Mouse (Mus musculus) forebrain, embryonic 10.5 days (tissue): Measurements from ENCODE around the gene 2200002J24Rik. TPM values are rescaled to one million over a fixed set of nuclear protein-coding genes. Genes with fewer than 3 reads are reported as not detected.
A peak's percentile ranks its signal among the peaks of the same experiment; 100 is the strongest.

Experiments used
- DNase-seq: peaks from one replicate; pipeline ENCODE4 v3.0.0-alpha.2; 2017; ENCODE audit warnings: low spot score; ENCODE audit errors: extremely low spot score
- H3K27ac ChIP-seq: fragments of 300-500 bp; sonication (generic); 2 replicates; pipeline ENCODE4 v1.5.1; 2016; ENCODE audit warnings: mild to moderate bottlenecking
- H3K27me3 ChIP-seq: fragments of 300-500 bp; sonication (generic); 2 replicates; pipeline ENCODE4 v1.6.1; 2016; ENCODE audit warnings: mild to moderate bottlenecking; ENCODE audit not compliant: poor library complexity, severe bottlenecking
- H3K36me3 ChIP-seq: fragments of 300-500 bp; sonication (generic); replicated peaks from 2 replicates; pipeline ENCODE4 v1.6.1; 2016; ENCODE audit warnings: mild to moderate bottlenecking, moderate library complexity
- H3K4me1 ChIP-seq: fragments of 300-500 bp; sonication (generic); 2 replicates; pipeline ENCODE4 v1.6.1; 2016
- H3K4me3 ChIP-seq: fragments of 300-500 bp; sonication (generic); 2 replicates; pipeline ENCODE4 v1.5.1; 2016; ENCODE audit warnings: mild to moderate bottlenecking, moderate library complexity
- H3K9me3 ChIP-seq: fragments of 300-500 bp; sonication (generic); 2 replicates; pipeline ENCODE4 v1.6.1; 2016; ENCODE audit warnings: mild to moderate bottlenecking, moderate library complexity
- WGBS: fragments of 180-500 bp; shearing (Covaris S2); methylation state at CpG from one replicate; pipeline ENCODE4 v1.1.7; 2016; 5-methylcytosine and 5-hydroxymethylcytosine counted together
- polyA plus RNA-seq: library from polyadenylated mRNA; unstranded; fragments of >200 nt; fragmentation: Nextera tagmentation; extraction: Ambion mirVana; gene quantifications from 2 replicates; pipeline ENCODE4 v1.2.1, GENCODE M21; 2016

Gene 2200002J24Rik
- polyA plus RNA-seq, result not detected in 2 replicates

DNA sequence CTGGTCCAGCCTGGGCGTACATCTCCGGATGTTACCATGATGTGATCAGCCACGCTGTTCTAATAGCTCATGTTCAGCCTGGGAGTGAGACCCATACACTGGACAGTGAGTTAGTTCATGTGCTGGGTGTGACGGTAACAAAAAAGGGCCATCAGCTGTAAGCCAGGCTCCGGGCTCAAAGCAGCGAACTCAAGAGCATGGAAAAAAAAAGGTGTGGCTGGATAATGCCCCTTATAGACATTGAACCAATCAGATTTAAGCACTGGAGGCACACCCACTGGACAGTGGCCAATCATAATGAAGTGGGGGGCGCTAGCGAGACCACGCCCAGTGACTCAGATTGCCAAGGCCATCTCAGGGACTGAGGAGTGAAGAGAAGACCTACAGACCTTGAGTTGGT lies at the start of gene 2200002J24Rik:
TSS of gene 2200002J24Rik (plus strand) at position 338 of the 400 bp plus-strand sequence.
- DNase-seq, result no peak
- Histone ChIP-seq H3K36me3 (no peaks in the 10 kb centered on the region), H3K4me1 (no peaks in the 10 kb centered on the region), H3K27ac (no peak within 1 kb of the TSS), H3K4me3 (no peak within 1 kb of the TSS), H3K27me3 (no peaks in the 10 kb centered on the region), H3K9me3 (no peaks in the 10 kb centered on the region)
- 47% methylated on average over 9 of the region's 9 CpGs for WGBS

DNA sequence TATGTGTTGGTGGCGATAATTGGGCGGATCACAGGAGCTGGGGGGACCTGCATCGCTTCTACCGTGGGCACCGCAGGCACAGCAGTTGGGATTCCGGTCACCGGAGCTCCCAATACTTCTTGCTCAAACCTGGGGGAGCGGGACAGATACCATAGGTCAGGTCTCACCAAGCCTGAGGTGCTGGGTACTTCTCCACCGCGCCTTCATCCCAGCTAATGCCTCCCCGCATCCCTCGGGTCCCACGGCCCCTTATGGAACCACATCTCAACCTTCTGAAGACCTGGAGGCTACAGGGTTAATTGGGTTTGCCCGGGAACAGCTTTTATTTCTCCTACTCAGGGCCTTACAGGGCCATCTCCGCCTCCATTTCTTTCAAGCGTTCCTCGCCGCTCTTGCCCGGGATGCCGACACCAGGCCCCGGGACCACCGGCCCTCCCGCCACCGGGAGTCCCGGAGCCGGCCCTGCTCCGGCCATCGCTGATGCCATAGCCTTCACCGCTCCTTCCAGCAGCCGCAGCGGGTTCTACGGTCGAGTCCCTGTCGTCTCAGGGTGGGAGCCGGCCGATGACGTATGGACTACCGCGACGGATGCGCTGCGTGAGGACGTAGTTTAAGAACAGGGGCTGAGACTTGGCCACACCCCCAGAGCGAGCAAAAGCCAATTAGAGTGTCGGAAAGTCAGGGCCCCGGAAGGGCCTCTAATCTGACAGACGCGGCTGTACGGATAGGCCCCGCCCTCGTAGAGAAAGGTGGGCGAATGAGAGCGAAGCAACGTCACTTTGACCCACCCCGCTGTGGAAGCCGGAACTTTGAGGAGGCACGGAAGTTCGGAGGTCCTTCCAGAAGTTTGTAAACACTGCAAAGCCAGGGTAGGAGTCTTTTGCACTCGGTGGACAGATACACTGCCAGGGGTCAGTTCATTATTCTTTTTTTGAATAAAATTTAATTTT lies 48.9 kb upstream of the 2200002J24Rik start, which contains the start of gene Rbm42:
TSS of gene Rbm42 (minus strand) at position 727 of the 950 bp plus-strand sequence.
- no peaks in the 10 kb centered on the region for H3K9me3 ChIP-seq
- H3K36me3 ChIP-seq, result peaks cover 72% of the 10 kb centered on the region
- peak within 1 kb of the TSS; percentile 73 for H3K4me3 ChIP-seq
- peaks cover 16% of the 10 kb centered on the region for H3K4me1 ChIP-seq
- no peaks in the 10 kb centered on the region for H3K27me3 ChIP-seq
- peak within 1 kb of the TSS; percentile 87 for H3K27ac ChIP-seq
- WGBS, result 1% methylated on average over 59 of the region's 59 CpGs
- DNase-seq, result peak; percentile 97

DNA sequence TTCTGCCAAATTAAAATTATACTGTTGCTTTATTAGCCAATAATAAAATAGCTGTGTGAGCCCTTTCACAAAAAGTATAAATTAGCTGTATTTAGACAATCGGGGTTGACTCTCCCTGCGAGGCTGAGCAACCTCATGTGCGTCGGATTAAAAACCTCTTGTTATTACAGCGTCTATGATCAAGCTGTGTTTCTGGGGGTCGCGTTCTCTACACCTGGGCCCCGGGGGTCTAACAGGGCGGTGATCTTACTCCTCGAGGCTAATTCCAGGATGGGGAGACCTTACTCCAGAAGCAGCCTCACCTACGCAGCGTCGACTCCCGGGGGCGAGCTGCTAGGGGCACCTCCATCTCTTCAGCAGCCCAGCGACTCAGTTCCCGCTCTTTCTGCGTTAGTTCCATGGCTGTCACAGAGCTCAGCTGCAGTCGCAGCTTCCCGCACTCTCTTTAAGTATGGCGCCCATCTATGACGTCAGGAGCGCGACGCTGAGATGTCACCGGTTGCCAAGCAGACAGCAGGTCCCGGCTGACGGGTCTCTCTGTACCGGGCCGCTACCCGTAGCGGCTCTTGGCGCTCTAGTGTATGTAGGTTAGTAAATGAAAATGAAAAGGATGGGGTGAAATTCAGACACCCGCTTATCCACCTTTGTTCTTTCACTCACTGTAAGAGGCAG lies 34.1 kb upstream of the 2200002J24Rik start, which contains the start of gene Haus5:
TSS of gene Haus5 (minus strand) at position 466 of the 672 bp plus-strand sequence.
- H3K4me3 ChIP-seq, result peak within 1 kb of the TSS; percentile 76
- peaks cover 18% of the 10 kb centered on the region for H3K4me1 ChIP-seq
- peak; percentile 92 for DNase-seq
- peak within 1 kb of the TSS; percentile 87 for H3K27ac ChIP-seq
- under 1% methylated on average over 34 of the region's 34 CpGs for WGBS
- no peaks in the 10 kb centered on the region for H3K27me3 ChIP-seq
- peaks cover 37% of the 10 kb centered on the region for H3K36me3 ChIP-seq
- H3K9me3 ChIP-seq, result no peaks in the 10 kb centered on the region

DNA sequence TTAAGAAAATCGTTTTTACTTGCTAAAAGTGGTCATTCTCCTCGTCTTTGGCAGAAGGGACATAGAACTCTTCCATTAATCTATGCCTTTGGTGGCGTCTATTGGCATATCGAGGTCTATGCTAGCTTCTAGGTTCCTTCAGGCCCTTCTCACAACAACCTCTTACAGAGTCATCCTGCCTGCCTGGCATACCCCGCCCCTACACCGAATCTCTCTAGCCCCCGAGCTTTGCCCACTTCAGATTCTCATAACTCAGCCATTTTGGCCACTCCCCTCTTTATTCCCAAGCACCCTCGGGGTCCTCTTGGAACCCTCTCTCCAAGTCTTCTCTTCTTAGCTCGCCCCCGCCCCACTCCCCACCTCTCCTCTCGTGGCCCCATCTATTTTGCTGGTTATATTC lies 33.4 kb upstream of the 2200002J24Rik start:
- Histone ChIP-seq H3K4me1 (peaks cover 18% of the 10 kb centered on the region), H3K4me3 (peak overlapping the region; percentile 76), H3K27me3 (no peaks in the 10 kb centered on the region), H3K9me3 (no peaks in the 10 kb centered on the region), H3K36me3 (peaks cover 31% of the 10 kb centered on the region), H3K27ac (peak overlapping the region; percentile 87)
- 8% methylated on average over 11 of the region's 11 CpGs for WGBS
- no peak for DNase-seq

DNA sequence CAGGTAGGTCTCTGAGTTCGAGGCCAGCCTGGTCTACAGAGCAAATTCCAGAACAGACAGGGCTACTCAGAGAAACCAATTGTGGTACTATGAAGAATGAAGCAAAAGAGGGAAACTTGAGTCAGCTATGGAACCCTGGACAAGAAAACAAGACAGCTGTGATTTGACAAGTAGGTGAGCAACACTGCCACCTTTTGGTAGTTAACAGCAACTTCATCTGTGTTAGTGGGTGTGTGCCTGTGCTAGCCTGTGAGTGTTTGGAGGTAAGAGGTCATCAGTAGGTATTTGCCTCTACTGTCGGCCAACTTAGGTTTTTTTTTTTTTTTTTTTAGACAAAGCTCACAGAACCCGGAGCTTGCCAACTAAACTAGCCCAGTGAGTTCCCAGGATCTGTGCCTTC lies 29.5 kb upstream of the 2200002J24Rik start:
- no peak overlapping the region for H3K4me3 ChIP-seq
- no peaks in the 10 kb centered on the region for H3K9me3 ChIP-seq
- no peak overlapping the region for H3K27ac ChIP-seq
- H3K4me1 ChIP-seq, result peaks cover 10% of the 10 kb centered on the region
- H3K36me3 ChIP-seq, result no peaks in the 10 kb centered on the region
- WGBS, result 51% methylated on average over 3 of the region's 3 CpGs
- DNase-seq, result no peak
- no peaks in the 10 kb centered on the region for H3K27me3 ChIP-seq

DNA sequence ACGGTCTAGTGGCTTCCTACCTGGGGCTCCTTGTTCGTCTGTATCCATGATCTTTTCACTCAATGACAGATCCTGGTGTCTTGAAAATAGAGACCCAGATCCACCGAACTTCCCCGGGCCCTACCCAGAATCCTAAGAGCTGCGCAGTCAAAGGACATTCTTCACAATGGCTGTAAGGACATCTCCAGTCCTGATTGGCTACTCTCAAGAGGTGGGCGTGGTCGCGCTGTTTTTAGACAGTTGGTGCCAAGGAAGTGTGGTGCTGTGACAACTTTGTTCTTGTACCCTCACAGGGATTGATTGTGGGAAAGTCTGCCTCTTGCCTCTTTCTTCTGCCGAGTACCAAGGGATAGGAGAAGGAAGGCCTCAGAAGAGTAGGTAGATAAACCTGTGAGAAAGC lies 27.2 kb upstream of the 2200002J24Rik start, which contains the start of gene Pmis2:
TSS of gene Pmis2 (minus strand) at position 126 of the 400 bp plus-strand sequence.
- Histone ChIP-seq H3K27ac (no peak within 1 kb of the TSS), H3K9me3 (no peaks in the 10 kb centered on the region), H3K27me3 (no peaks in the 10 kb centered on the region), H3K36me3 (no peaks in the 10 kb centered on the region), H3K4me3 (no peak within 1 kb of the TSS), H3K4me1 (no peaks in the 10 kb centered on the region)
- WGBS, result 73% methylated on average over 9 of the region's 9 CpGs
- DNase-seq, result no peak

DNA sequence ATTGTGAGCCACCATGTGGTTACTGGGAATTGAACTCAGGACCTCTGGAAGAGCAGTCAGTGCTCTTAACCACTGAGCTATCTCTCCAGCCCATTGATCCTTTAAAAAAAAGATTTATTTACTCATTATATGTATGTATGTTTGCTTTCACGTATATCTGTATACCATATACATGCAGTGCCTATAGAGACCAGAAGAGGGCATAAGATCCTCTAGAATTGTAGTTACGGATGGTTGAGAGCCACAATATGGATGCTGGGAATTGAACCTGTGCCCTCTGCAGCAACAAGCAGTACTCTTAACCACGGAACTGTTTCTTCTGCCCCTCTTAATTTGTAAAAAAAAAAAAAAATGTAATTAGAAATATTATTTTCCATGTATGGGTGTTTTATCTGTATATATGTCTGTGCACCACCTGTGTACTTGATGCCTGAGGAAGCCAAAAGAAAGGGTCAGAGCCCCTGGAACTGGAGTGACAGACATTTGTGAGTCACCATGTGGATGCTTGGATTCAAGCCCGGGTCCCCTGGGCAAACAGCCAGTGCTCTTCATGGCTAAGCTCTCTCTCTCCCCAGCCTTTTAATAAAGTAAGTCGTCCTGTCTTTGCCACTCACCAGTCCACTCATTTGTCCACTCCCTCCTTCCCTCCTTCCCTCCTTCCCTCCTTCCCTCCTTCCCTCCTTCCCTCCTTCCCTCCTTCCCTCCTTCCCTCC lies 20.3 kb upstream of the 2200002J24Rik start:
- no peaks in the 10 kb centered on the region for H3K36me3 ChIP-seq
- no peak overlapping the region for H3K27ac ChIP-seq
- H3K4me1 ChIP-seq, result no peaks in the 10 kb centered on the region
- H3K4me3 ChIP-seq, result no peak overlapping the region
- no peaks in the 10 kb centered on the region for H3K27me3 ChIP-seq
- 74% methylated on average over 5 of the region's 5 CpGs for WGBS
- no peaks in the 10 kb centered on the region; the same call in 1 of the 2 replicates for H3K9me3 ChIP-seq
- no peak for DNase-seq

DNA sequence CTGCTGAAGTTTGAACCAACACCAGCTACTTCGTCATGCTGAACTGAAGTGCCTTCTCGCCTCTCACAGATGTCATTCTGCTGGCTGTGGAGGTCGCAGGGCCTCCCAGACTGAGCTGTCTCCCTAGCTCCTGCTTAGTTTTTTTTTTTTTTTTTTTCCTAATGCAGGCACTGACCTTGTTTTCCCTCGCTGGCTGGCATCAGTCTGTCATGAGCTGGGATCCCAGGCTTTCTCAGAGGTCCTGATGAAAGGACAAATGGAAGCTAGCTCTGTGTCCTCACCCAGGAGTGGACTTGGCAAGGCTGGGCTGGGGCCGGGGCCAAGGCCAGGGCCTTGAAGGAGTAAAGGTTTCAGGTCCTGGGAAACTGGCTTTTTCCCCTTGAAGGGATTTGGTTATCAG lies 16.8 kb upstream of the 2200002J24Rik start:
- WGBS, result 79% methylated on average over 5 of the region's 5 CpGs
- H3K27ac ChIP-seq, result no peak overlapping the region

DNA sequence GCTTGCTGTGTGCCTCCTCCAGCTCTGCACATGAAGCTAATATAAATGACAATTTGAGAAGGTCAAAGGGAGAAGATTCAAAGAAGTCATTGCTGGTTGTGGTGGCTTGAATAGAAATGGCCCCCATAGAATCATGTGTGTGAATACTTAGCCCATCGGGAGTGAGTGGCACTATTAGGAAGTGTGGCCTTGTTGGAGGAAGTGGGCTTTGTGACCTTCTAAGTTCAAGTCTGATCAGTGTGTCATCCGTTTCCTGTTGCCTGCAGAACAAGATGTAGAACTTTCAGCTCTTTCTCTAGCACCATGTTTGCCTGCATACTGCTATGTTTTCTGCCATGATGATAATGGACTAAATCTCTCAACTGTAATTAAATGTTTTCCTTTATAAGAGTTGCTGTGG lies 15.3 kb upstream of the 2200002J24Rik start:
- Histone ChIP-seq H3K4me3 (no peak overlapping the region), H3K9me3 (no peaks in the 10 kb centered on the region; the same call in 1 of the 2 replicates), H3K4me1 (no peaks in the 10 kb centered on the region), H3K27me3 (peaks cover 23% of the 10 kb centered on the region), H3K36me3 (no peaks in the 10 kb centered on the region), H3K27ac (no peak overlapping the region)
- no peak for DNase-seq
- WGBS, result 83% methylated on average over 2 of the region's 2 CpGs

More for the DNA sequence above, 16.8 kb upstream of the 2200002J24Rik start:
- H3K9me3 ChIP-seq, result no peaks in the 10 kb centered on the region; the same call in 1 of the 2 replicates
- DNase-seq, result no peak
- H3K36me3 ChIP-seq, result no peaks in the 10 kb centered on the region
- no peak overlapping the region for H3K4me3 ChIP-seq
- H3K27me3 ChIP-seq, result peaks cover 8% of the 10 kb centered on the region
- no peaks in the 10 kb centered on the region for H3K4me1 ChIP-seq

DNA sequence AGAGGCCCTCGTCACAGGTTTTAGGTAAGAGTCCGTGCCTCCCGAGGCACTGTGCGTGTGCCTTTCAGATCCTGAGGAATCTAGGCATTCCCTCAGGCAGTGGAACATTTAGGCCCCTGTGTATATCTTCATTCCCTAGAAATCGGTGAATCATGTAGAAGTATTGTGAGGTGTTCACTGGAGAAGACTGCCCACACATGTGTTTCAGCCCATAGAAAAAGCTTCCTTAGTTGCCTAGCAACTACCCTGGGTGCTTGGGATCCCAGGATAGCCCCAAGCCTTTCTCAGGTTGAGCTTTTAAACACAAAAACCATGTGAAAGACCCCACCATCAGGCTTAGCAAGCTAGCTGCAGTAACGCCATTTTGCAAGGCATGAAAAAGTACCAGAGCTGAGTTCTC lies 10.4 kb upstream of the 2200002J24Rik start:
- no peak for DNase-seq
- Histone ChIP-seq H3K36me3 (no peaks in the 10 kb centered on the region), H3K4me1 (no peaks in the 10 kb centered on the region), H3K27ac (no peak overlapping the region), H3K4me3 (no peak overlapping the region), H3K9me3 (no peaks in the 10 kb centered on the region), H3K27me3 (peaks cover 25% of the 10 kb centered on the region)
- 80% methylated on average over 6 of the region's 6 CpGs for WGBS

DNA sequence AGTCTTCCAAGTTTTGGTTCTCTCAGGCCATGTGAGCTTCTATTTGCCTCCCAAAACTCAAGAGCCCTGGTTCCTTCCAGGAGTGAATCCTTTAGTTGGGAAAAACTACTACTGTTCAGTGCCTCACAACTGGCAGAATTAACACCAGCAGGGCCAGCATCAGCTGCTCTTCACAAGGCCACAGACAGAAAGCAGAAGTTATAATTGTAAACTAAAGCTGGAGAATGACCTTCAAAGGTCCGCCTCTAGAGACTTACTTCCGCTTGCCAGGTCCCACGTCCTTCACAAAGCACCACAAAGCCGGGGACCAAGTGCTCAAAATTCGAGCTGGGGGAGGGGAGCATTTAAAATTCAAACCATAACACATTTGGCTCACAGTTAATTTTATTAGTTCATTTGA lies 625 bp upstream of the 2200002J24Rik start:
- 74% methylated on average over 5 of the region's 5 CpGs for WGBS
- H3K9me3 ChIP-seq, result no peaks in the 10 kb centered on the region
- H3K27ac ChIP-seq, result no peak overlapping the region
- H3K4me1 ChIP-seq, result no peaks in the 10 kb centered on the region
- DNase-seq, result no peak
- H3K36me3 ChIP-seq, result no peaks in the 10 kb centered on the region
- no peak overlapping the region for H3K4me3 ChIP-seq
- H3K27me3 ChIP-seq, result no peaks in the 10 kb centered on the region

DNA sequence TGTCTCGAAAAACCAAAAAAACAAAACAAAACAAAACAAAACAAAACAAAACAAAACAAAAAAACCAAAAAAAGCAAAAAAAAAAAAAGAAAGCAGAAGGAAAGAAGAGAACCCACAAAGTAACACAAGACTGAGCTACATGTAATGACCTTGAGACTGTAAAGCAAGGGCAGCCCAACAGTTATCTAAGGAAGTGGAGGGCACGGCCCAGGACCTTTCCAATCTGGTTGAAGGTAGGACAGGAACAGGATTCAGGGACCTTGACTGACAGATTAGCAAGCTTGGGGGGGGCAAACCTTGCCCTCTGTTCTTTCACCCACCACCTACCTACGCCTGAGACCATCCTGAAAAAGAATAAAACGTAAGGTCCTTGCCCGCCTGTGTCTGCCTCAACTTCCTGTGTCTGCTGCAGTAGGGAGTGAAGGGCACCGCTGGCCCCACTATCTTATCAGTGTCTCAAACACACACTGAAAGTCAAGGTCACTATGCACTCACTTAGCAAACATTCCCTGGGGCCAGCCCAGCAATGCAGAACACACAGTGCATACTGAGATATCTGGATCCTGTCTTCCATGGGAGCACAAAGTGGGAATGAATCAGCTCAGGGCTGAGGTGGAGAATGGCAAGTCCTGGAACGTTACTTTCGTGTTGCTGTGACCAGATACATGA lies 7.6 kb downstream of the 2200002J24Rik start:
- no peak overlapping the region for H3K4me3 ChIP-seq
- WGBS, result 83% methylated on average over 8 of the region's 8 CpGs

More for the DNA sequence above, 7.6 kb downstream of the 2200002J24Rik start:
- no peak for DNase-seq
- H3K27me3 ChIP-seq, result no peaks in the 10 kb centered on the region
- no peaks in the 10 kb centered on the region for H3K4me1 ChIP-seq
- no peaks in the 10 kb centered on the region for H3K9me3 ChIP-seq
- H3K27ac ChIP-seq, result no peak overlapping the region
- H3K36me3 ChIP-seq, result no peaks in the 10 kb centered on the region
